Mouse (Mus musculus) hindbrain, embryonic 16.5 days (tissue): Measurements from ENCODE around the gene Slc8a2. TPM values are rescaled to one million over a fixed set of nuclear protein-coding genes. Genes with fewer than 3 reads are reported as not detected.

Experiments
- polyA plus RNA-seq: library from polyadenylated mRNA; unstranded; fragments of >200 nt; fragmentation: Nextera tagmentation; extraction: Ambion mirVana; gene quantifications from 2 replicates; pipeline ENCODE4 v1.2.1, GENCODE M21; 2015

Slc8a2 gene
- polyA plus RNA-seq, 1 experiment from 2014 or later = 1.2 TPM

Other genes with a start within 250 kb of the Slc8a2 start
- not detected in 2 replicates for gene Crx, start 249.9 kb upstream of the Slc8a2 start, polyA plus RNA-seq
- gene Crxos, start 247.2 kb upstream of the Slc8a2 start, polyA plus RNA-seq = not detected in 2 replicates
- gene Selenow, start 207.4 kb upstream of the Slc8a2 start, polyA plus RNA-seq = 1,540 and 1,671 TPM in 2 replicates
- gene Nop53, start 183.8 kb upstream of the Slc8a2 start, polyA plus RNA-seq = 104 and 111 TPM in 2 replicates
- gene Ehd2, start 162.3 kb upstream of the Slc8a2 start, polyA plus RNA-seq = 5.6 and 9.5 TPM in 2 replicates
- gene Bicra, start 81.9 kb upstream of the Slc8a2 start, polyA plus RNA-seq = 5.0 and 6.9 TPM in 2 replicates
- gene Zfp541, start 68.0 kb upstream of the Slc8a2 start, polyA plus RNA-seq = 0.09 and 0.16 TPM in 2 replicates
- gene Napa, start 31.4 kb upstream of the Slc8a2 start, polyA plus RNA-seq = 236 and 255 TPM in 2 replicates
- 48.3 and 49.8 TPM in 2 replicates for gene Kptn, start 9.9 kb upstream of the Slc8a2 start, polyA plus RNA-seq
- gene Meis3, start 45.3 kb downstream of the Slc8a2 start, polyA plus RNA-seq = 96.6 and 122 TPM in 2 replicates
- gene Dhx34, start 92.2 kb downstream of the Slc8a2 start, polyA plus RNA-seq = 9.6 and 13.3 TPM in 2 replicates
- gene C5ar2, start 114.3 kb downstream of the Slc8a2 start, polyA plus RNA-seq = 0.07 and 0.13 TPM in 2 replicates
- 2.1 and 2.4 TPM in 2 replicates for gene C5ar1, start 129.7 kb downstream of the Slc8a2 start, polyA plus RNA-seq
- gene Inafm1, start 143.8 kb downstream of the Slc8a2 start, polyA plus RNA-seq = 55.5 and 62.4 TPM in 2 replicates
- 26.1 TPM in 2 replicates for gene Ccdc9, start 157.0 kb downstream of the Slc8a2 start, polyA plus RNA-seq
- gene Bbc3, start 178.6 kb downstream of the Slc8a2 start, polyA plus RNA-seq = 31.3 and 32.7 TPM in 2 replicates